Mouse (Mus musculus) ES-Bruce4 (cell line): Measurements from ENCODE around the gene Fam214a.

Source experiments
- CTCF ChIP-seq: IDR thresholded peaks from one replicate; pipeline ENCODE4 v1.8.1; 2011; ENCODE audit warnings: low read depth, low read length
- EP300 ChIP-seq: IDR thresholded peaks from 2 replicates; pipeline ENCODE4 v1.6.1; 2011; ENCODE audit warnings: low read depth, low read length; ENCODE audit not compliant: insufficient read depth
- POLR2A ChIP-seq: IDR thresholded peaks from one replicate; pipeline ENCODE4 v1.8.1; 2011; ENCODE audit warnings: low read length; ENCODE audit not compliant: insufficient read depth

- no peak for TF ChIP-seq CTCF
- TF ChIP-seq POLR2A = no peak
- TF ChIP-seq EP300 = no peak
Observed at GRCm38 (mm10) chr9:74921422-74921821, 31.3 kb upstream of the Fam214a start.
